Mouse (Mus musculus) stomach, postnatal 0 days (tissue): ENCODE results near the gene Mrpl34. TPM values are rescaled to one million over a fixed set of nuclear protein-coding genes. Genes with fewer than 3 reads are reported as not detected.

Experiments used
- ATAC-seq: fragments of 200-750 bp; cut with Nextera tagmentation; 2 replicates; pipeline ENCODE4 v1.8.0; 2017; ENCODE audit not compliant: low FRiP score, low TSS enrichment
- DNase-seq: peaks from one replicate; pipeline ENCODE4 v3.0.0-alpha.2; 2016; ENCODE audit warnings: low spot score
- H3K27ac ChIP-seq: fragments of 300-500 bp; sonication (generic); replicated peaks from 2 replicates; pipeline ENCODE4 v1.5.1; 2014; ENCODE audit warnings: mild to moderate bottlenecking, control low read depth
- H3K27me3 ChIP-seq: fragments of 300-500 bp; sonication (generic); 2 replicates; pipeline ENCODE4 v1.6.1; 2014; ENCODE audit warnings: low read length; ENCODE audit not compliant: control insufficient read depth, insufficient read depth
- H3K36me3 ChIP-seq: fragments of 300-500 bp; sonication (generic); 2 replicates; pipeline ENCODE4 v1.6.1; 2014; ENCODE audit warnings: low read length, mixed read lengths; ENCODE audit not compliant: control insufficient read depth, insufficient read depth
- H3K4me1 ChIP-seq: fragments of 300-500 bp; sonication (generic); replicated peaks from 2 replicates; pipeline ENCODE4 v1.6.1; 2014; ENCODE audit warnings: antibody characterized with exemption; ENCODE audit not compliant: control insufficient read depth, insufficient read depth
- H3K4me2 ChIP-seq: fragments of 300-500 bp; sonication (generic); replicated peaks from 2 replicates; pipeline ENCODE4 v1.6.1; 2014; ENCODE audit warnings: low read depth, mild to moderate bottlenecking, control low read depth, moderate library complexity
- H3K4me3 ChIP-seq: fragments of 300-500 bp; sonication (generic); 2 replicates; pipeline ENCODE4 v1.5.1; 2014; ENCODE audit warnings: low read depth, low read length, control low read depth
- H3K9ac ChIP-seq: fragments of 300-500 bp; sonication (generic); 2 replicates; pipeline ENCODE4 v1.6.1; 2014; ENCODE audit warnings: mild to moderate bottlenecking, low read length, control low read depth, mixed read lengths
- H3K9me3 ChIP-seq: fragments of 300-500 bp; sonication (generic); 2 replicates; pipeline ENCODE4 v1.6.1; 2016; ENCODE audit warnings: low read length; ENCODE audit not compliant: control insufficient read depth
- CTCF ChIP-seq: IDR thresholded peaks from 2 replicates; pipeline ENCODE4 v1.5.1; 2016; ENCODE audit warnings: antibody characterized with exemption, low read depth, mild to moderate bottlenecking, moderate library complexity
- EP300 ChIP-seq: optimal IDR thresholded peaks from 2 replicates; pipeline ENCODE3; 2016; ENCODE audit warnings: antibody characterized with exemption
- WGBS: fragments of 180-500 bp; shearing (Covaris S2); extraction: QIAGEN DNeasy Blood & Tissue Kit; methylation state at CpG from one replicate; pipeline ENCODE4 v1.1.7; 2014; 5-methylcytosine and 5-hydroxymethylcytosine counted together
- polyA plus RNA-seq: library from polyadenylated mRNA; unstranded; fragments of >200 nt; fragmentation: Nextera tagmentation; extraction: Ambion mirVana; gene quantifications from 2 replicates; pipeline ENCODE4 v1.2.1, GENCODE M21; 2015

Gene Mrpl34
- polyA plus RNA-seq, 1 experiment from 2014 or later = 137 TPM

- Histone ChIP-seq H3K9ac (peak overlapping the region; percentile 71; the same call in 1 of the 2 replicates), H3K4me3 (peak overlapping the region; percentile 68; the same call in 1 of the 2 replicates), H3K36me3 (peaks cover 5% of the 10 kb centered on the region; the same call in 1 of the 2 replicates), H3K27ac (no peak overlapping the region), H3K27me3 (no peaks in the 10 kb centered on the region), H3K4me2 (peak overlapping the region; percentile 84), H3K9me3 (no peaks in the 10 kb centered on the region), H3K4me1 (peaks cover 13% of the 10 kb centered on the region)
- DNase-seq (no peak), ATAC-seq (no peak)
- no peak for TF ChIP-seq EP300
- TF ChIP-seq CTCF = no peak
- 72% methylated on average over 8 of the region's 8 CpGs for WGBS
These were observed 974 bp downstream of the Mrpl34 start for GRCm38 (mm10) chr8:71465733-71466132.

- no peak overlapping the region for H3K4me2 ChIP-seq
- H3K4me1 ChIP-seq = peaks cover 13% of the 10 kb centered on the region
- H3K4me3 ChIP-seq = no peak overlapping the region
- ATAC-seq (no peak), DNase-seq (no peak)
- H3K9me3 ChIP-seq = no peaks in the 10 kb centered on the region
- no peak overlapping the region for H3K27ac ChIP-seq
- WGBS = 95% methylated on average over 5 of the region's 5 CpGs
- TF ChIP-seq EP300 (no peak), CTCF (no peak)
- H3K27me3 ChIP-seq = no peaks in the 10 kb centered on the region
- H3K36me3 ChIP-seq = peaks cover 2% of the 10 kb centered on the region; the same call in 1 of the 2 replicates
- no peak overlapping the region for H3K9ac ChIP-seq
These were observed 1.4 kb downstream of the Mrpl34 start for GRCm38 (mm10) chr8:71466198-71466597.

DNA sequence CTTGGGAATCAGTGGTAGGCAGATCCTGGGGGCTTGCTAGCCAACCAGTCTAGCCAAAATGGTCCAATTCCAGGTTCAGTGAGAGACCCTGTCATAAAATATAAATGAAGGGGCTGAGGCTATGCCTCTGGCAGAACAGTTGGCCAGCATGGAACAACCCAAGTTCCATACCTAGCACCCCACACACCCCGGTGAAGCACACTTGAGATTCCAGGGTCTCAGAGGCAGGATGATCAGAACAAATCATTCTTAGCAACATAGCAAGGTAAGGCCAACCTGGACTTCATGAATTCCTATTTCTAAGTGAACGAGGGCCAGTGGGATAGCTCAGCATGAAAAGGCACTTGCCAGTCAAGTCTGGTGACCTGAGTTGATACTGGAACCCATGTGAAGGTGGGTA lies 2.4 kb downstream of the Mrpl34 start:
- no peak overlapping the region for H3K4me2 ChIP-seq
- H3K4me1 ChIP-seq = peaks cover 13% of the 10 kb centered on the region
- 94% methylated on average over 2 of the region's 2 CpGs for WGBS
- no peak for ATAC-seq
- no peak overlapping the region for H3K4me3 ChIP-seq
- no peaks in the 10 kb centered on the region for H3K9me3 ChIP-seq
- H3K27ac ChIP-seq = no peak overlapping the region
- H3K9ac ChIP-seq = no peak overlapping the region
- no peaks in the 10 kb centered on the region; the same call in 1 of the 2 replicates for H3K36me3 ChIP-seq
- no peak for DNase-seq
- TF ChIP-seq EP300 = no peak
- no peak for TF ChIP-seq CTCF
- H3K27me3 ChIP-seq = no peaks in the 10 kb centered on the region

GRCm38 (mm10) chr8:71468001-71468400 lies 3.2 kb downstream of the Mrpl34 start:
- 96% methylated on average over 1 of the region's 1 CpGs for WGBS

DNA sequence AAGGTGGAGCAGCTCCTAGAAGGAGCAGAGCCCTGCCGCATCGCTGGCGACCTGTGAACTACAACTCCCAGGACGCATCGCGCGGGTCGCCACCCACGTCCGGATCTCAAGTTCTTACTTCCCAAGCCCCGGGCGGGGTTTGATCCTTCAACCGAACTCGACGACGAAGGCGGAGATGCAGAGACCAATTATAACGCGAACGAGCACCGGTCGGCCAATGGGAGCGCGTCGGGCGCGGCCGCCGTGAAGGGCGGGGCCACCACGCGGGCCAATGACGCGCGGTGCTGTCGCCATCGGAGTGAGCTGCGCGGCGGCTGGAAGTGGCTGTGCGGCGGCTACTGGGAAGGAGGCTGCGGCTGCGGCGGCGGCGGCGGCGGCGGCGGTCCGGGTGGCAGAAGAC lies 4.2 kb downstream of the Mrpl34 start, which contains the start of gene Dda1:
TSS of gene Dda1 (plus strand) at position 284 of the 400 bp plus-strand sequence.
- Histone ChIP-seq H3K9me3 (no peaks in the 10 kb centered on the region), H3K4me1 (peaks cover 8% of the 10 kb centered on the region), H3K4me3 (peak within 1 kb of the TSS; percentile 77), H3K4me2 (peak within 1 kb of the TSS; percentile 92), H3K27me3 (no peaks in the 10 kb centered on the region), H3K9ac (peak within 1 kb of the TSS; percentile 83), H3K27ac (peak within 1 kb of the TSS; percentile 81), H3K36me3 (peaks cover 4% of the 10 kb centered on the region)
- under 1% methylated on average over 35 of the region's 52 CpGs for WGBS
- ATAC-seq (peak; percentile 91), DNase-seq (peak; percentile 98)
- TF ChIP-seq EP300 = no peak

More at GRCm38 (mm10) chr8:71468001-71468400, 3.2 kb downstream of the Mrpl34 start:
- Histone ChIP-seq H3K36me3 (no peaks in the 10 kb centered on the region; the same call in 1 of the 2 replicates), H3K4me1 (peaks cover 9% of the 10 kb centered on the region), H3K4me3 (no peak overlapping the region), H3K4me2 (no peak overlapping the region), H3K27me3 (no peaks in the 10 kb centered on the region), H3K9ac (no peak overlapping the region), H3K9me3 (no peaks in the 10 kb centered on the region), H3K27ac (no peak overlapping the region)
- DNase-seq (no peak), ATAC-seq (no peak)
- TF ChIP-seq EP300 (no peak), CTCF (no peak)

GRCm38 (mm10) chr8:71469411-71469810 lies 4.7 kb downstream of the Mrpl34 start:
- WGBS = 0% methylated on average over 23 of the region's 24 CpGs
- Histone ChIP-seq H3K4me1 (peaks cover 6% of the 10 kb centered on the region), H3K36me3 (peaks cover 4% of the 10 kb centered on the region), H3K27me3 (no peaks in the 10 kb centered on the region), H3K4me3 (peak overlapping the region; percentile 77), H3K9me3 (no peaks in the 10 kb centered on the region), H3K9ac (peak overlapping the region; percentile 83), H3K27ac (peak overlapping the region; percentile 81), H3K4me2 (peak overlapping the region; percentile 92)
- TF ChIP-seq CTCF (no peak), EP300 (no peak)
- peak; percentile 1; the same call in 1 of the 2 replicates for ATAC-seq
- peak; percentile 41 for DNase-seq
